Mouse (Mus musculus): ENCODE measurements at regions not wholly inside any gene's neighbourhood (a gene's known extent, or its start where the extent isn't known, plus 50 kb on each side); places are given as distances from the start of the nearest gene placed in this dataset.

- no peak for DNase-seq (ENCODE audit: low read depth, low spot score)
Observed at GRCm38 (mm10) chr3:61064720-61065119, 62.1 kb downstream of the P2ry1 start.

- no peak for DNase-seq (ENCODE audit: low read depth, low spot score)
Observed at GRCm38 (mm10) chr3:61067067-61067466, 64.5 kb downstream of the P2ry1 start.

DNA sequence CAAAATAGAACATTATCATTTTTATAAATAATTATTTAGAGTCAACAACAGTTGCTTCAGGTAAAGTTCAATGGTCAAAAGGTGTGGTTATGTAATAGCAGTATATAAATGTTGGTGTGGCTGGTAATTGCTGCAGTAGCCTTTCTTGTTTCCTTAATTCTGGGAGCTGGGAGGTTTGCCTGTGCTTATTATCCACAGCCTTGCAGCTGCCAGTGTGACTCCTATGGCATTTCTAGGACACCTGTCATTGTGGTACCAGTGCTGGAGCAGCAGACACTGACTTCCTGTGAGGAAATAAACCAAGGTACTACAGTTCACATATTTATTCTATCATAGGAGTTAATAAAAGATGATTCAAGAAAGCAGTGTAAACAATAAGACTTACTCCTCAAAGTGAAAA is 65.6 kb downstream of the P2ry1 start:
- DNase-seq (ENCODE audit: low read depth, low spot score) = no peak

DNA sequence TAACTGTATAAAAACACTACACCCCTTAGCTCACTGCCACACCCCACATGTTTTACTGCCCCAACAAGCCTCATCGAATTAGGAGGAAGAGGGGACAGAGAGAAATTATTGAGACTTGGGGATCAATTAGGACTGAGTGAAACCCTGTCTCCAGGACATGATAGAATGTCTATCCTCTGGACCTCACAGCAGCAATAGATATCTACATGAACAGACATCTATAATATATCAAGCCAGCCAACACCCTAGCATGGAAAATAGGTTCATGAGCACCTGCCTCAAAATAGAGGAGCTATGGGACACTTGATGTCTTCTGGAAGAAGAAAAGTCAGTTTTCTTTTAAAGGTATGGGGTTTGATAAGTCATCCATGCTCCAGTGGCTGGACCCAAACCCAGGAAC is 68.4 kb downstream of the P2ry1 start:
- no peak for DNase-seq (ENCODE audit: low read depth, low spot score)

DNA sequence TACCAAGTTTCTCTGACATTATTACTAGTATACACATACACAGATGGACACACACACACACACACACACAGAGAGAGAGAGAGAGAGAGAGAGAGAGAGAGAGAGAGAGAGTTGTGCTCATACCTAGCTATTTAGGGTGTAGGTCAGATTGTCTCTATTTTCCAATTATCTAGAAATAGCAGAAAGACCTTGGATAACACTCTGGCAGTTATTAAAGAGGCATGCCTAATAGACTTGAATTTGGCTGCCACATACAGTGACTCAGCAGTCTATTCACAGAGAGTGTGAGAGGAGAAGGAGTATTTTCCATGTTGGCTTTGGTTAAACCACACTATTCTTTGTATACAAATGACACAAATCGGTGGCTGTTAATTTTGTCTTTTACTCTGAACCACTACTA is 69.7 kb downstream of the P2ry1 start:
- DNase-seq (ENCODE audit: low read depth, low spot score) = no peak

GRCm38 (mm10) chr3:61073103-61073502 is 70.5 kb downstream of the P2ry1 start:
- no peak for DNase-seq (ENCODE audit: low read depth, low spot score)

GRCm38 (mm10) chr3:61073806-61074205 is 71.2 kb downstream of the P2ry1 start:
- DNase-seq (ENCODE audit: low read depth, low spot score) = no peak

- no peak for DNase-seq (ENCODE audit: low read depth, low spot score)
Observed at GRCm38 (mm10) chr3:61075839-61076238, 73.2 kb downstream of the P2ry1 start.

DNA sequence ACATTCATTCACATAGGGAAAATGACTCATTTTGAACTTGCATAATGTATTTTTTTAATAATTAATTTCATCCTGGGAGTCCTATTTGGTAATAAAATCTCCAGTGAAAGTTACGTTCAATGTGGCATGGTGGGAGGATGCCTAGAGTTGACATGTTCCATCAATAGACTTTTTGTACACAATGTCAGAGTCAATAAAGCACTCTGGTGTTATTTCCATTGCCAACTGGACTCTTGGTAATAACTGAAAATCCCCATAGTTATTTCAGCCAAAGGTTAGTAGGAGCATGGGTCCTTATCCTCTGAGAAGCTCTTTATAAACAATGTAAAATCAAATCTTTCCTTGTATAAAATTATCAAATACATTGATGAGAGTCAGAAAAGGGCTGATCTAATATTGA is 87.3 kb downstream of the P2ry1 start:
- DNase-seq (ENCODE audit: low read depth, low spot score) = no peak

- no peak for DNase-seq (ENCODE audit: low read depth, low spot score)
Observed at GRCm38 (mm10) chr3:61092031-61092430, 89.4 kb downstream of the P2ry1 start.

DNA sequence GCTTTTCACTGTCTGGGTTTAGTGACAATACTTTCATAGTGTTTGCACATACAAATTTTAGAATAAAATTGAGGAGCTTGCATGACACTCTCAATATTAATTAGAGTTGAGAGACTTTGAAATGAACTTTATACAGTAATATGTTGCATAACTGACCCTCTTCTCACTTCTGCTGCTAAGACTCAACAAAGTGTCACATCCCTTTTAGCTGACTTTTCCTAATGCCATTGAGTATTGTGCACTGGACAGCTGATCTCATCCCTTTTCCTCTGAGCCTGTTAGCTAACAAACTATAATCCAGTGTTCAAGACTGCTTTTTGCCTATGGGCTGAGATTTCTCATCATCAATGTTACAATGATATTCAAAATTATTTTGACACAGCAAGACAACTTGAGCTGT is 113.8 kb downstream of the P2ry1 start:
- DNase-seq (ENCODE audit: low read depth, low spot score) = no peak

GRCm38 (mm10) chr3:61133096-61133495 is 130.5 kb downstream of the P2ry1 start:
- DNase-seq (ENCODE audit: low read depth, low spot score) = no peak

DNA sequence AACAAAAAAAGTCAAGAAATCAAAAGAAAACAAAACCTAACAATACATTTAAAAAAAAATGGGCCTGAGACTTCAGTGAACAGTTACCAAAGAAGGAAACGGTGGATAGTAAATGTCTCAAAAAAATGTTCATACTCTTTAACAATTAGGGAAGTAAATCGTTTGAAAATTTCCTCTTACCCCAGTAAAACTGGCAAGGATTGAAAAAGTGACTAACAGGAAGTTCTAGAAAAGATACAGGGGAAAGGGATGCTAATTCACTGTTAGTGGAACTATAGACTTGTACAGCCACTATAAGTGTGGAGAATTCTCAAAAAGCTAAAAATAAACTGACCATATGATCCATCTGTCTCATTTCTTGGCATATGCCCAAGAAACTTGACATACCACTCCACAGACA is 151.5 kb downstream of the P2ry1 start:
- DNase-seq (ENCODE audit: low read depth, low spot score) = no peak

DNA sequence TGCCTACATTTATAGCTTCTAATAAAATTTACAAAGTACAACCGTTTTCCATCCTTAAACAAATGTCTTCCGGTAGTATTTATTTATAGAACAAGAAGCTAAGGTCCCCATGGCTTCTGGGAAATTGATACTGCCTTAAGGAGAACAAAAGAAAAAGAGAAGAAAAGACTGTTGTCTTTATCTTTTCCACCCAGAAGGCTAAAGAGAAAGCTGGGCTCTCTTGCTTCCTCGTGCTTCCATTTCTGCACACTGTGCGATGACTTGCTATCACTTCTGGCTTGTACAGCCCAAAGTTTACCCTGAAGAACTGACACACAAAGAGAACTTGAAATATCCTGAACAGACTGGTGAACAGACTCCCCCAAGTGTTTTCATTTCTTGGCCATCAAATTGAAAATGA is 157.2 kb downstream of the P2ry1 start:
- DNase-seq (ENCODE audit: low read depth, low spot score) = peak; percentile 3

GRCm38 (mm10) chr3:61161384-61161783 is 158.8 kb downstream of the P2ry1 start:
- no peak for DNase-seq (ENCODE audit: low read depth, low spot score)

- no peak for DNase-seq (ENCODE audit: low read depth, low spot score)
Observed at GRCm38 (mm10) chr3:61185789-61186188, 175.6 kb upstream of the Rap2b start.

GRCm38 (mm10) chr3:61188662-61189061 is 172.8 kb upstream of the Rap2b start:
- no peak for DNase-seq (ENCODE audit: low read depth, low spot score)

- DNase-seq (ENCODE audit: low read depth, low spot score) = no peak
Observed at GRCm38 (mm10) chr3:61216562-61216961, 144.9 kb upstream of the Rap2b start.

DNA sequence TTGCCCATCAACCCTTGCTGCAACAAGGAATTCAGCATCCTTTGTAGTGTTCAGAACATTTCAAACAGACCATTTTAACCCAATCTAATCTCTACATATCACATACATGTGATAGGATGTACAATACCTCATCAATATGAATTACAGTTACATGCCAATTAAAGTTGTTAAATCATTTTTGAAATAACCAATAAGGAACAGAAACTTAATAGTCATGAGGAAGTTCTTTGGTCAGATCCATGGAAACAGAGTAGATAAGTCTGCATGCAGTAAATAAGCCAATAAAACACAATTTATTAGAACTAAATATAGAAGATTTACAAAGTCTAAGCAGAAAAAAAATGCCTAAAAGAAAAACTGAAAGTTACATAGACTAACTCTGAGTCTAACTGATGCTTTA is 136.9 kb upstream of the Rap2b start:
- DNase-seq (ENCODE audit: low read depth, low spot score) = no peak

- DNase-seq (ENCODE audit: low read depth, low spot score) = no peak
Observed at GRCm38 (mm10) chr3:61225054-61225453, 136.4 kb upstream of the Rap2b start.

DNA sequence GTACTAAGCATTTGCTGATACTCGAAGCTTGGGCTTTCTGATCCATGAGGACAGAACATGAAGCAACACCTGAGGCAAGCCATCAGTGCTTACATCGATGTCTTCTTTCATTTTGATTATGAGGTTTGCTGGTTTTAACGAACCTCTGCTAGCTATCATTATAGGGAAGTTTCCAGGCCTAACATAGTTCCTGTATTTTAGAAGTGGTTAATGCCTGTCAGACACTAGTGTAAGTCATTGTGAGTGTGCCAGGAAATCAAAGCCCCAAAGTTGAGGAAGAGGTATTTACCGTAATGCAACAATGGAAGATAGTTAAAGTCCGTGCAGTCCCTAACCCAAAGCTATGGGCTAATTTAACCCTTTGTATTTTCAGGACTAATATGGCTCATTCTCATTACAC is 120.1 kb upstream of the Rap2b start:
- no peak for DNase-seq (ENCODE audit: low read depth, low spot score)

- DNase-seq (ENCODE audit: low read depth, low spot score) = peak; percentile 24
Observed at GRCm38 (mm10) chr3:61243876-61244527, 117.4 kb upstream of the Rap2b start.

- DNase-seq (ENCODE audit: low read depth, low spot score) = no peak
Observed at GRCm38 (mm10) chr3:61246429-61246828, 115.0 kb upstream of the Rap2b start.

- no peak for DNase-seq (ENCODE audit: low read depth, low spot score)
Observed at GRCm38 (mm10) chr3:61247344-61247743, 114.1 kb upstream of the Rap2b start.

Measured in embryo, embryonic 11.5 days (tissue).